Mouse (Mus musculus): ENCODE measurements around the gene Yif1a. TPM values are rescaled to one million over a fixed set of nuclear protein-coding genes. Genes with fewer than 3 reads are reported as not detected.
A peak's percentile ranks its signal among the peaks of the same experiment; 100 is the strongest.

The Yif1a gene
- polyA plus RNA-seq, 1 experiment from 2014 or later, result 111 TPM

GRCm38 (mm10) chr19:5093481-5094242 lies 5.3 kb downstream of the Yif1a start:
- no peak overlapping the region; the same call in 1 of the 2 replicates for H3K4me3 ChIP-seq (replicated peaks)
- no peak overlapping the region for H3K9ac ChIP-seq
- no peaks in the 10 kb centered on the region for H3K9me3 ChIP-seq (replicated peaks)
- H3K27me3 ChIP-seq, result no peaks in the 10 kb centered on the region
- H3K36me3 ChIP-seq, result peaks cover 43% of the 10 kb centered on the region
- no peak for ATAC-seq (ENCODE audit: insufficient number of reproducible peaks, low FRiP score, low TSS enrichment, low read depth)
- no peak overlapping the region for H3K27ac ChIP-seq (replicated peaks)
- WGBS, result 71% methylated on average over 12 of the region's 12 CpGs
- H3K4me2 ChIP-seq (replicated peaks), result no peak overlapping the region
- peaks cover 59% of the 10 kb centered on the region for H3K4me1 ChIP-seq

- peak; percentile 43; the same call in 1 of the 2 replicates for ATAC-seq (ENCODE audit: insufficient number of reproducible peaks, low FRiP score, low TSS enrichment, low read depth)
- H3K9me3 ChIP-seq (replicated peaks), result no peaks in the 10 kb centered on the region
- no peak overlapping the region for H3K27ac ChIP-seq (replicated peaks)
- H3K27me3 ChIP-seq, result no peaks in the 10 kb centered on the region
- H3K4me1 ChIP-seq, result peaks cover 61% of the 10 kb centered on the region
- H3K4me2 ChIP-seq (replicated peaks), result peak overlapping the region; percentile 29; the same call in 1 of the 2 replicates
- WGBS, result under 1% methylated on average over 21 of the region's 21 CpGs
- H3K36me3 ChIP-seq, result peaks cover 43% of the 10 kb centered on the region
- H3K9ac ChIP-seq, result no peak overlapping the region
- no peak overlapping the region; the same call in 1 of the 2 replicates for H3K4me3 ChIP-seq (replicated peaks)
These were observed 5.9 kb downstream of the Yif1a start for GRCm38 (mm10) chr19:5094243-5094632.

- no peak overlapping the region for H3K9ac ChIP-seq
- H3K4me2 ChIP-seq (replicated peaks), result peak overlapping the region; percentile 29; the same call in 1 of the 2 replicates
- no peak for ATAC-seq (ENCODE audit: insufficient number of reproducible peaks, low FRiP score, low TSS enrichment, low read depth)
- no peaks in the 10 kb centered on the region for H3K27me3 ChIP-seq
- H3K9me3 ChIP-seq (replicated peaks), result no peaks in the 10 kb centered on the region
- WGBS, result 40% methylated on average over 11 of the region's 11 CpGs
- H3K27ac ChIP-seq (replicated peaks), result no peak overlapping the region
- peaks cover 44% of the 10 kb centered on the region for H3K36me3 ChIP-seq
- H3K4me1 ChIP-seq, result peaks cover 65% of the 10 kb centered on the region
- H3K4me3 ChIP-seq (replicated peaks), result no peak overlapping the region; the same call in 1 of the 2 replicates
These were observed 6.5 kb downstream of the Yif1a start for GRCm38 (mm10) chr19:5094746-5095417.

GRCm38 (mm10) chr19:5095887-5096474 lies 7.6 kb downstream of the Yif1a start:
- H3K9ac ChIP-seq, result no peak overlapping the region
- peaks cover 65% of the 10 kb centered on the region for H3K4me1 ChIP-seq
- H3K4me2 ChIP-seq (replicated peaks), result 0 out of 2 replicates have a peak overlapping the region, but pooled peaks have one; percentile 99
- H3K9me3 ChIP-seq (replicated peaks), result no peaks in the 10 kb centered on the region
- H3K27me3 ChIP-seq, result no peaks in the 10 kb centered on the region
- H3K27ac ChIP-seq (replicated peaks), result no peak overlapping the region; the same call in 1 of the 2 replicates
- peaks cover 45% of the 10 kb centered on the region for H3K36me3 ChIP-seq
- ATAC-seq (ENCODE audit: insufficient number of reproducible peaks, low FRiP score, low TSS enrichment, low read depth), result no peak
- WGBS, result 14% methylated on average over 9 of the region's 9 CpGs
- no peak overlapping the region for H3K4me3 ChIP-seq (replicated peaks)

- H3K27ac ChIP-seq (replicated peaks), result peak overlapping the region; percentile 65
- WGBS, result 4% methylated on average over 31 of the region's 31 CpGs
- peak overlapping the region; percentile 91 for H3K9ac ChIP-seq
- ATAC-seq (ENCODE audit: insufficient number of reproducible peaks, low FRiP score, low TSS enrichment, low read depth), result no peak; the same call in 1 of the 2 replicates
- no peaks in the 10 kb centered on the region for H3K27me3 ChIP-seq
- no peaks in the 10 kb centered on the region for H3K9me3 ChIP-seq (replicated peaks)
- peak overlapping the region; percentile 70 for H3K4me3 ChIP-seq (replicated peaks)
- H3K4me2 ChIP-seq (replicated peaks), result peak overlapping the region; percentile 99
- peaks cover 65% of the 10 kb centered on the region for H3K4me1 ChIP-seq
- peaks cover 45% of the 10 kb centered on the region for H3K36me3 ChIP-seq
These were observed 9.4 kb downstream of the Yif1a start for GRCm38 (mm10) chr19:5097521-5098362.

- peak within 1 kb of the TSS; percentile 99 for H3K4me2 ChIP-seq (replicated peaks)
- H3K27ac ChIP-seq (replicated peaks), result peak within 1 kb of the TSS; percentile 65
- no peaks in the 10 kb centered on the region for H3K27me3 ChIP-seq
- H3K9me3 ChIP-seq (replicated peaks), result no peaks in the 10 kb centered on the region
- WGBS, result 2% methylated on average over 43 of the region's 48 CpGs
- H3K9ac ChIP-seq, result peak within 1 kb of the TSS; percentile 91
- H3K4me3 ChIP-seq (replicated peaks), result peak within 1 kb of the TSS; percentile 70
- H3K4me1 ChIP-seq, result peaks cover 63% of the 10 kb centered on the region
- peaks cover 45% of the 10 kb centered on the region for H3K36me3 ChIP-seq
- peak; percentile 75 for ATAC-seq (ENCODE audit: insufficient number of reproducible peaks, low FRiP score, low TSS enrichment, low read depth)
These were observed 10.2 kb downstream of the Yif1a start, which contains the start of gene Cnih2 for GRCm38 (mm10) chr19:5098363-5099143. Gene Cnih2, minus strand, starts transcription at chr19:5098521.

GRCm38 (mm10) chr19:5106074-5106473 lies 17.7 kb downstream of the Yif1a start:
- no peak for ATAC-seq (ENCODE audit: insufficient number of reproducible peaks, low FRiP score, low TSS enrichment, low read depth)
- Histone ChIP-seq H3K9ac (peak overlapping the region; percentile 87), H3K4me2 (replicated peaks) (peak overlapping the region; percentile 87), H3K9me3 (replicated peaks) (no peaks in the 10 kb centered on the region), H3K36me3 (peaks cover 70% of the 10 kb centered on the region), H3K4me3 (replicated peaks) (peak overlapping the region; percentile 83), H3K27me3 (no peaks in the 10 kb centered on the region), H3K27ac (replicated peaks) (peak overlapping the region; percentile 98), H3K4me1 (peaks cover 18% of the 10 kb centered on the region)
- 4% methylated on average over 9 of the region's 9 CpGs for WGBS

GRCm38 (mm10) chr19:5106731-5107191 lies 18.4 kb downstream of the Yif1a start, which contains the start of gene Rab1b:
Gene Rab1b, minus strand, starts transcription at chr19:5107072.
- H3K27ac ChIP-seq (replicated peaks), result peak within 1 kb of the TSS; percentile 98
- no peaks in the 10 kb centered on the region for H3K27me3 ChIP-seq
- H3K4me3 ChIP-seq (replicated peaks), result peak within 1 kb of the TSS; percentile 83
- no peaks in the 10 kb centered on the region for H3K9me3 ChIP-seq (replicated peaks)
- peak within 1 kb of the TSS; percentile 87 for H3K9ac ChIP-seq
- peaks cover 70% of the 10 kb centered on the region for H3K36me3 ChIP-seq
- peaks cover 18% of the 10 kb centered on the region for H3K4me1 ChIP-seq
- ATAC-seq (ENCODE audit: insufficient number of reproducible peaks, low FRiP score, low TSS enrichment, low read depth), result peak; percentile 92
- under 1% methylated on average over 46 of the region's 46 CpGs for WGBS
- peak within 1 kb of the TSS; percentile 87 for H3K4me2 ChIP-seq (replicated peaks)

- H3K4me2 ChIP-seq (replicated peaks), result no peak overlapping the region
- H3K27me3 ChIP-seq, result no peaks in the 10 kb centered on the region
- ATAC-seq (ENCODE audit: insufficient number of reproducible peaks, low FRiP score, low TSS enrichment, low read depth), result no peak
- H3K9ac ChIP-seq, result peak overlapping the region; percentile 4; the same call in 1 of the 2 replicates
- peaks cover 18% of the 10 kb centered on the region for H3K4me1 ChIP-seq
- no peaks in the 10 kb centered on the region for H3K9me3 ChIP-seq (replicated peaks)
- 68% methylated on average over 18 of the region's 18 CpGs for WGBS
- H3K4me3 ChIP-seq (replicated peaks), result no peak overlapping the region
- H3K36me3 ChIP-seq, result peaks cover 67% of the 10 kb centered on the region
- H3K27ac ChIP-seq (replicated peaks), result no peak overlapping the region
These were observed 19.4 kb downstream of the Yif1a start for GRCm38 (mm10) chr19:5107556-5108270.

Measured in embryonic facial prominence, embryonic 15.5 days (tissue).